Mouse (Mus musculus): ENCODE results near the gene Igfn1.

DNA sequence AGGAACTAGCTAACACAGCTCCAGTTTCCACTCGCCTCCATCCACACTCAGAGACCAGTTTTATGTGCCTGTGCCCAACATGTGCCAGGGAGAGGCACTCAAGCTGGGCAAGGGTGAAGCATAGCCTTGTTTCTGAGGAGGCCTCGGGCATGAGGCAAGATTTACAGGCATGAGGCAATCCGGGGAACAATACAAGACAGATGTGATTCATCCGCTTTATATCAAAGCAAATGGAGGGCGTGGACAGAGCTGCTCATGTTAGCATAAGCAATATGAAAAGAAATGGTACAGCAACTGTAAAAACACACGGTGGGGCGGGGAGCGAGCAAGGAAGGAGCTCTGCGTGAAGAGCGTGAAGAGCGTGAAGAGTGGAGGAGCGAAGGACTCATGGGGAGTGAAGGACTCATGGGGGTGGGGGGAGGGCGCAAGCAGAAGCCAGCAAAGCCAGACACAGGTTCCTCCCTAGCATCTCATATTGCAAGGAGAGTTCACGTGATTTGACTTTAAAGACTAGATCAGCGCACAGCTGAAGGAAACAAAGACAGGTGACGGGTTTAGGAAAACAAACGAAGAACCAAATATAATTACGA, 72.3 kb downstream of the Igfn1 start:
- no peak for TF ChIP-seq CTCF (IDR thresholded peaks at IDR 0.05)
- no peak for TF ChIP-seq EP300 (IDR thresholded peaks at IDR 0.05; ENCODE audit: insufficient read depth, low read depth, low read length)
- no peak for TF ChIP-seq POLR2A (IDR thresholded peaks at IDR 0.05; ENCODE audit: insufficient read depth, low read depth, low read length)
